Mouse (Mus musculus) bone marrow, adult 2 months (tissue): ENCODE measurements around the gene Gm10053. TPM values are rescaled to one million over a fixed set of nuclear protein-coding genes. Genes with fewer than 3 reads are reported as not detected.

Experiments
- H3K27ac ChIP-seq: fragments of 200-500 bp; 2 replicates; pipeline ENCODE4 v1.5.1; 2012; ENCODE audit warnings: low read depth, mild to moderate bottlenecking, control low read depth, inconsistent platforms, low read length; ENCODE audit not compliant: control insufficient read depth, poor library complexity, insufficient read depth
- H3K4me1 ChIP-seq: fragments of 200-500 bp; 2 replicates; pipeline ENCODE4 v1.6.1; 2011; ENCODE audit warnings: low read length; ENCODE audit not compliant: control insufficient read depth, insufficient read depth
- H3K4me3 ChIP-seq: fragments of 200-500 bp; replicated peaks from 2 replicates; pipeline ENCODE3; 2011; ENCODE audit warnings: mild to moderate bottlenecking, low read depth, low read length, control low read depth; ENCODE audit not compliant: control insufficient read depth
- CTCF ChIP-seq: fragments of 200-500 bp; IDR thresholded peaks from 2 replicates; pipeline ENCODE4 v1.5.1; 2011; ENCODE audit warnings: low read length, control low read depth; ENCODE audit not compliant: control insufficient read depth, insufficient read depth
- POLR2A ChIP-seq: fragments of 200-500 bp; IDR thresholded peaks from 2 replicates; pipeline ENCODE4 v1.6.1; 2011; ENCODE audit warnings: low read depth, mild to moderate bottlenecking, control low read depth, low read length, borderline replicate concordance; ENCODE audit not compliant: control insufficient read depth
- WGBS: fragments of 180-500 bp; shearing (Covaris S2); methylation state at CpG from one replicate; pipeline ENCODE4 v1.1.7; 2018; 5-methylcytosine and 5-hydroxymethylcytosine counted together
- polyA plus RNA-seq: library from polyadenylated mRNA; stranded (reverse); fragments of >200 nt; gene quantifications from 2 replicates; pipeline ENCODE4 v1.2.4, GENCODE M21; 2011; ENCODE audit warnings: low replicate concordance; ENCODE audit not compliant: missing spikeins, insufficient read depth, insufficient read length

The Gm10053 gene
- polyA plus RNA-seq, 1 experiment: 58.8 TPM

- WGBS: 8% methylated on average over 20 of the region's 20 CpGs
- H3K4me3 ChIP-seq: no peak overlapping the region
- no peak overlapping the region for H3K27ac ChIP-seq
- no peaks in the 10 kb centered on the region; the same call in 1 of the 2 replicates for H3K4me1 ChIP-seq
- TF ChIP-seq CTCF: no peak
- no peak for TF ChIP-seq POLR2A
These were observed 22.6 kb downstream of the Gm10053 start for GRCm38 (mm10) chr19:24897896-24898736.

GRCm38 (mm10) chr19:24898737-24899577 is 23.5 kb downstream of the Gm10053 start:
- WGBS: 5% methylated on average over 34 of the region's 34 CpGs
- H3K27ac ChIP-seq: peak overlapping the region; percentile 97
- H3K4me3 ChIP-seq: peak overlapping the region; percentile 93
- H3K4me1 ChIP-seq: no peaks in the 10 kb centered on the region; the same call in 1 of the 2 replicates
- TF ChIP-seq POLR2A (no peak), CTCF (no peak)

- under 1% methylated on average over 84 of the region's 84 CpGs for WGBS
- Histone ChIP-seq H3K27ac (peak overlapping the region; percentile 97), H3K4me3 (peak overlapping the region; percentile 93), H3K4me1 (no peaks in the 10 kb centered on the region; the same call in 1 of the 2 replicates)
- peak; percentile 47; the same call in 1 of the 2 replicates for TF ChIP-seq POLR2A
- peak; percentile 34 for TF ChIP-seq CTCF
These were observed 24.4 kb downstream of the Gm10053 start for GRCm38 (mm10) chr19:24899578-24900544.

GRCm38 (mm10) chr19:24900581-24901220 is 25.2 kb downstream of the Gm10053 start, which contains the start of gene Foxd4:
TSS of gene Foxd4 (minus strand) at chr19:24901197.
- TF ChIP-seq POLR2A (no peak), CTCF (no peak)
- H3K4me3 ChIP-seq: peak within 1 kb of the TSS; percentile 93
- H3K4me1 ChIP-seq: no peaks in the 10 kb centered on the region; the same call in 1 of the 2 replicates
- 3% methylated on average over 27 of the region's 27 CpGs for WGBS
- H3K27ac ChIP-seq: peak within 1 kb of the TSS; percentile 97

- no peak for TF ChIP-seq POLR2A
- no peak for TF ChIP-seq CTCF
- H3K4me3 ChIP-seq: peak overlapping the region; percentile 52
- 5% methylated on average over 3 of the region's 3 CpGs for WGBS
- H3K27ac ChIP-seq: no peak overlapping the region
- no peaks in the 10 kb centered on the region; the same call in 1 of the 2 replicates for H3K4me1 ChIP-seq
These were observed 26.2 kb downstream of the Gm10053 start for GRCm38 (mm10) chr19:24901666-24902065.

DNA sequence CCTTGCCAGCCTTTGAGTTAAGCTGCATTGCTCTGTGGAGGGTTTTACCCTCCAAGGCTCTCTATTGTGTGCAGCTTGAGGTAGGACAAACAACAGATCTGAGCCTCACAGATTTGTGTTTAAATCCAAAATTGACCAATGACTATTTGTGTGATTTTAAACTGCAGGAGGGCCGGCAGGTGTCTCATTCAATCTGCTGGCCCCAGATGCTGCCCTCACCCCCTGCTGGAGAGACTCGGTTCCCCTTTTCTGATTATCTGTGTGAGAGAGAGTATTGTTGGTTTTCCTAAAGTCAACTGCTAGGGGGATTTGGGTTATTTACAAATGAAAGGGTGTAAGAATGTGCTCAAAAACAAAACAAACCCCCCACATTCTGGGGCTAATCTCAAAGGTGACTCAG is 26.8 kb downstream of the Gm10053 start:
- no peak for TF ChIP-seq POLR2A
- TF ChIP-seq CTCF: peak; percentile 20; the same call in 1 of the 2 replicates
- Histone ChIP-seq H3K4me3 (no peak overlapping the region), H3K27ac (no peak overlapping the region), H3K4me1 (no peaks in the 10 kb centered on the region; the same call in 1 of the 2 replicates)
- 3% methylated on average over 2 of the region's 2 CpGs for WGBS

GRCm38 (mm10) chr19:24902821-24903220 is 27.3 kb downstream of the Gm10053 start:
- no peak overlapping the region for H3K4me3 ChIP-seq
- no peak for TF ChIP-seq CTCF
- no peaks in the 10 kb centered on the region; the same call in 1 of the 2 replicates for H3K4me1 ChIP-seq
- no peak overlapping the region for H3K27ac ChIP-seq
- 69% methylated on average over 2 of the region's 2 CpGs for WGBS
